Mouse (Mus musculus) frontal cortex, postnatal 25 days (tissue): ENCODE measurements at regions not wholly inside any gene's neighbourhood (a gene's known extent, or its start where the extent isn't known, plus 50 kb on each side); places are given as distances from the start of the nearest gene placed in this dataset.
A peak's percentile ranks its signal among the peaks of the same experiment; 100 is the strongest.
"Not testable (repeated sequence)": the region's sequence is repeated elsewhere in the genome, so short reads cannot be mapped to it uniquely, and the experiment has no call there.

Experiments used
- DNase-seq, 2 experiments: peaks; one replicate each; pipeline ENCODE4 v3.0.0; 2022; ENCODE audit warnings: low spot score in 2 of 2

- no peak for DNase-seq
Observed at GRCm38 (mm10) chr17:16571403-16571802, 492.5 kb upstream of the Zfp960 start.

- DNase-seq, result no peak
Observed at GRCm38 (mm10) chr17:16588791-16589190, 475.1 kb upstream of the Zfp960 start.

- no peak for DNase-seq
Observed at GRCm38 (mm10) chr17:16599671-16600070, 464.2 kb upstream of the Zfp960 start.

- DNase-seq, result no peak
Observed at GRCm38 (mm10) chr17:16612405-16612979, 451.4 kb upstream of the Zfp960 start.

- DNase-seq, result no peak
Observed at GRCm38 (mm10) chr17:16621931-16622556, 441.9 kb upstream of the Zfp960 start.

GRCm38 (mm10) chr17:16629854-16630253, 434.1 kb upstream of the Zfp960 start:
- DNase-seq, result no peak

GRCm38 (mm10) chr17:16633426-16633825, 430.5 kb upstream of the Zfp960 start:
- no peak for DNase-seq

GRCm38 (mm10) chr17:16637463-16637862, 426.4 kb upstream of the Zfp960 start:
- DNase-seq, result no peak

- no peak for DNase-seq
Observed at GRCm38 (mm10) chr17:16647942-16648341, 416.0 kb upstream of the Zfp960 start.

GRCm38 (mm10) chr17:16665253-16665652, 398.7 kb upstream of the Zfp960 start:
- DNase-seq, result no peak

- DNase-seq, result no peak
Observed at GRCm38 (mm10) chr17:16667606-16668005, 396.3 kb upstream of the Zfp960 start.

- DNase-seq, result no peak
Observed at GRCm38 (mm10) chr17:16704199-16704598, 359.7 kb upstream of the Zfp960 start.

GRCm38 (mm10) chr17:16705890-16706289, 358.0 kb upstream of the Zfp960 start:
- no peak for DNase-seq

- no peak for DNase-seq
Observed at GRCm38 (mm10) chr17:16726904-16727303, 337.0 kb upstream of the Zfp960 start.

GRCm38 (mm10) chr17:16753090-16753489, 310.8 kb upstream of the Zfp960 start:
- no peak for DNase-seq

- DNase-seq, result not testable (repeated sequence)
Observed at GRCm38 (mm10) chr17:16770587-16770986, 293.3 kb upstream of the Zfp960 start.

- no peak for DNase-seq
Observed at GRCm38 (mm10) chr17:16798316-16798715, 265.6 kb upstream of the Zfp960 start.

- DNase-seq, result no peak
Observed at GRCm38 (mm10) chr17:16804986-16805385, 258.9 kb upstream of the Zfp960 start.

GRCm38 (mm10) chr17:16818421-16818820, 245.5 kb upstream of the Zfp960 start:
- DNase-seq, result no peak

- no peak for DNase-seq
Observed at GRCm38 (mm10) chr17:16821716-16822115, 242.2 kb upstream of the Zfp960 start.

GRCm38 (mm10) chr17:16839152-16839551, 224.8 kb upstream of the Zfp960 start:
- no peak for DNase-seq

- DNase-seq, result no peak
Observed at GRCm38 (mm10) chr17:16860771-16861170, 203.1 kb upstream of the Zfp960 start.

GRCm38 (mm10) chr17:16900791-16901190, 163.1 kb upstream of the Zfp960 start:
- peak in 1 of 2 experiments; percentile 23 for DNase-seq

GRCm38 (mm10) chr17:16918191-16918590, 145.7 kb upstream of the Zfp960 start:
- DNase-seq, result no peak
